Mouse (Mus musculus) kidney, embryonic 16.5 days (tissue): ENCODE measurements around the gene Azin2. TPM values are rescaled to one million over a fixed set of nuclear protein-coding genes. Genes with fewer than 3 reads are reported as not detected.

Experiments used
- ATAC-seq: fragments of 200-750 bp; cut with Nextera tagmentation; 2 replicates; pipeline ENCODE4 v1.8.0; 2017; ENCODE audit warnings: moderate TSS enrichment; ENCODE audit not compliant: low FRiP score, low TSS enrichment
- H3K27ac ChIP-seq: fragments of 300-500 bp; sonication (generic); 2 replicates; pipeline ENCODE4 v1.5.1; 2014; ENCODE audit warnings: low read length
- H3K27me3 ChIP-seq: fragments of 300-500 bp; sonication (generic); 2 replicates; pipeline ENCODE4 v1.6.1; 2014; ENCODE audit warnings: low read length, control low read depth, mixed read lengths; ENCODE audit not compliant: insufficient read depth
- H3K36me3 ChIP-seq: fragments of 300-500 bp; sonication (generic); 2 replicates; pipeline ENCODE4 v1.6.1; 2014; ENCODE audit warnings: low read length, control low read depth, mixed read lengths; ENCODE audit not compliant: insufficient read depth
- H3K4me1 ChIP-seq: fragments of 300-500 bp; sonication (generic); 2 replicates; pipeline ENCODE4 v1.6.1; 2014; ENCODE audit warnings: low read length, control low read depth, mixed read lengths; ENCODE audit not compliant: insufficient read depth
- H3K4me2 ChIP-seq: fragments of 300-500 bp; sonication (generic); replicated peaks from 2 replicates; pipeline ENCODE4 v1.6.1; 2014; ENCODE audit warnings: low read depth, low read length
- H3K4me3 ChIP-seq: fragments of 300-500 bp; sonication (generic); 2 replicates; pipeline ENCODE4 v1.5.1; 2014; ENCODE audit warnings: mild to moderate bottlenecking, low read length
- H3K9ac ChIP-seq: fragments of 300-500 bp; sonication (generic); replicated peaks from 2 replicates; pipeline ENCODE4 v1.6.1; 2014; ENCODE audit warnings: low read length
- H3K9me3 ChIP-seq: fragments of 300-500 bp; sonication (generic); 2 replicates; pipeline ENCODE4 v1.6.1; 2016; ENCODE audit warnings: low read length, control low read depth
- WGBS: fragments of 180-500 bp; shearing (Covaris S2); extraction: QIAGEN DNeasy Blood & Tissue Kit; methylation state at CpG from one replicate; pipeline ENCODE4 v1.1.7; 2014; 5-methylcytosine and 5-hydroxymethylcytosine counted together
- polyA plus RNA-seq: library from polyadenylated mRNA; unstranded; fragments of >200 nt; fragmentation: Nextera tagmentation; extraction: Ambion mirVana; gene quantifications from 2 replicates; pipeline ENCODE4 v1.2.1, GENCODE M21; 2015

The Azin2 gene
- polyA plus RNA-seq, 1 experiment from 2014 or later, result 26.3 TPM

DNA sequence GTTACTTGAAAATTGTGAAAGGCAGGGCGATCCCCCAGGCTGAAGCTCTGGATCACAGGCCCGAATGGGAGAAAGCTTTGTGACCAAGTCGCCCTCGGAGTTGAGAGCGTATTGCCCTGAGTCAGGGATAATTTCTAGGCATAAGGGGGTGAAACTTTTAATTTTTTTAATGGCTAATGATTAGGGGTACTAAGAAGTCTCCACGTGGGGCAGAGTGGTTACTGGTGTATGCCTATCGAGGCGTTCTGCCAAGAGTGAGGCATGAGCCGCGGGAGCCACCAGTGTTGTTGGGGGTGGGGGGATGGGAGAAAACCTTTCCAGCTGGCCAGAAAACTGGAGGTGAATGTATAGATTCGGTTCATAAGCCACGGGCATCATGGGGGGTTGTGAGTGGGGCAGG lies 31.4 kb upstream of the Azin2 start:
- H3K4me2 ChIP-seq, result peak overlapping the region; percentile 65
- under 1% methylated on average over 12 of the region's 12 CpGs for WGBS

DNA sequence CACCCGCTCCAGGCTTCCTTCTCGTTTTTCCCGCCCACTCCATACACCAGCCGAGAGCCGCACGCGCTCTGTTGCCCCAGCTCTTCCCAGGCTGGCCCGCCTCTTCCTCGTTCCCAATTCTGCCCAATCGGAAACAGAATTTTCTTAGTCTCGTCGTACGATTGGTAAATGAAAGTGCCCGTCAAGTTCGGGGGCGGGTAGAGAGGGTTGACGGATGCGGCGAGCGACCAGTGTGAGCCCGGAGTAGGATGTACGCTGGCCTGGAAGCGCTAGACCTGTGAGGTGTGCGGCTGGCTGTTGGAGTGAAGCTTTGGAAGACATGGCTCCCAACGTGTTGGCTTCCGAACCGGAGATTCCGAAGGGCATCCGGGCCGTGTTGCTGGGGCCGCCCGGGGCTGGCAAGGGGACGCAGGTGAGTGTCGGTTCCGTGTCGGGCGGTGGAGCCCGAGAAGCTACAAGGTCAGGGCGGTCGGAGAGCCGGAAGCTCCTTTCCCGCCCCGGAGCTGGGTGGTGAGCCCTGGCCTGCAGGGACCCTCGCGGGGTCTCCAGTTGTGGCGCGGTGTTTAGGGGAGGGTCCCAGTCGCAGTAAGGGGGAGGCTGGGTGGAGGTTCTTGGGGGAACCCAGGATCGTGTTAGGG lies 30.9 kb upstream of the Azin2 start:
- peaks cover 41% of the 10 kb centered on the region for H3K4me1 ChIP-seq
- no peaks in the 10 kb centered on the region for H3K27me3 ChIP-seq
- H3K36me3 ChIP-seq, result no peaks in the 10 kb centered on the region; the same call in 1 of the 2 replicates
- H3K27ac ChIP-seq, result peak overlapping the region; percentile 43
- WGBS, result under 1% methylated on average over 49 of the region's 49 CpGs
- peak; percentile 100 for ATAC-seq
- peak overlapping the region; percentile 65 for H3K4me2 ChIP-seq
- H3K9ac ChIP-seq, result peak overlapping the region; percentile 82
- H3K4me3 ChIP-seq, result peak overlapping the region; percentile 78
- no peaks in the 10 kb centered on the region for H3K9me3 ChIP-seq

More for the DNA sequence above, 31.4 kb upstream of the Azin2 start:
- Histone ChIP-seq H3K9me3 (no peaks in the 10 kb centered on the region), H3K36me3 (no peaks in the 10 kb centered on the region; the same call in 1 of the 2 replicates), H3K4me1 (peaks cover 47% of the 10 kb centered on the region), H3K4me3 (peak overlapping the region; percentile 78), H3K27ac (no peak overlapping the region; the same call in 1 of the 2 replicates), H3K9ac (peak overlapping the region; percentile 82), H3K27me3 (no peaks in the 10 kb centered on the region)
- no peak for ATAC-seq

DNA sequence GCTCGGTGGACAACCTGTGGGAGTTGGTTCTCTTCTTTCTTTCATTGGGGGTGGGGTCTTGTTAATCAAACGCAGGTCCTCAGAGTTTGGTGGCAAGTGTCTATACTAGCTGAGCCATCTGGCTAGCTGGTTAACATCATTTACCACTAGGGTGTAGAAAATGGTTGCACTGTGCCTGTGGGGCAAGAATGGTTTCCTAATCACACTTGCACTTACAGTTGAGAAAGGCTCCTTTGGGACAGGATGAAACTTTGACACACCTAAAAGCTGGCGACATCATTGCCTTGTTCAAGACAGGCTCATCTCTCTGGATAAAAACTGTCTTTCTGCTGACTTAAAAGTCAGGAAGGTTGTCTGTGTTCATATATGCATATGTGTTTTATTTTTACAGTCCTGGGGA lies 29.9 kb upstream of the Azin2 start:
- H3K9ac ChIP-seq, result no peak overlapping the region
- H3K36me3 ChIP-seq, result no peaks in the 10 kb centered on the region; the same call in 1 of the 2 replicates
- H3K27ac ChIP-seq, result no peak overlapping the region
- WGBS, result 93% methylated on average over 3 of the region's 3 CpGs
- no peak overlapping the region for H3K4me3 ChIP-seq
- no peak for ATAC-seq
- H3K27me3 ChIP-seq, result no peaks in the 10 kb centered on the region
- H3K4me2 ChIP-seq, result no peak overlapping the region
- no peaks in the 10 kb centered on the region for H3K9me3 ChIP-seq
- H3K4me1 ChIP-seq, result peaks cover 32% of the 10 kb centered on the region

DNA sequence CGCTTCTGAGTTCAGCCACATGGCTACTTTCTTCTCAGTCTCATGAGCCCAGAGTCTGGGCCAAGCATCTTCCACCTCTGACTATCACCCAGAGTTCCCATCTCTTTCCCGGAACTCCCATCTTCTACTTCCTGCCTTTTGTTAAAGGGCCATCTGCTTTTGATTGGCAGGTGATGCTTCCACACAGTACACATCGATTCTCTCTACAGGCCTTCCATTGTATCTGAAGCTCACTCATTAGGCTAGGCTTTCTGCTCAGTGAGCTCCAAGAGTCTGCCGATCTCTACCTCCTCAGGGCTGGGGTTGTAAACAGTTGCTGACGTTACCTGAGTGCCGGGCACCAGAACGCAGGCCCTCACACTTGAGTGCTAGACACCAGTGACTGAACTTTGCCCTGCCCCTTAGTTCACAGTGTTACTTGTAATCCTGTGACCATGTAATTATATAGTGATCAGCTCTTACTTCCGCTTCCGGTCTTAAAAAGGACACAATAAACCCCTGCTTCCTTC lies 29.3 kb upstream of the Azin2 start, which contains the start of gene Ak2:
Gene Ak2 (plus strand): TSS at position 459 of the 509 bp plus-strand sequence.
- WGBS, result 92% methylated on average over 9 of the region's 9 CpGs
- no peak within 1 kb of the TSS for H3K4me3 ChIP-seq
- no peaks in the 10 kb centered on the region for H3K9me3 ChIP-seq

DNA sequence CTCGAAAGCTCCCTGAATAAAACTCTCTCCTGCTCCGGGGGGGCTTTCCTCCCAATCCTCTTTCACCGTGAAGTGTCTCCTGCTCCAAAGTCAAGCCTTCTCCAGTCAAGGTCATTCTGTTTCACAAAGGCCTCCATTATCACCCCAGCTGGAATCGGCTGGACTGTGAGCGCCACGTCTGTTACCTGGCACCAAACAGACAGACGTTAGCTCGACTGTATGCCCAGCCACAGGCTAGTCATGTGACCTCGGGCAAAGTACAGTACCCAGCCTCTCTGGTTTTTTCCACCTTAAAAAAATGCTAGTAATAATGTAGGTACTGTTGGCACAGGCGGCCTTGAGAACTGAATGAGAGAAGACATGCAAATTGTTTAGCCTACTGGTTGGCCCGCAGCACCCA lies 27.4 kb upstream of the Azin2 start:
- Histone ChIP-seq H3K4me3 (no peak overlapping the region), H3K9me3 (no peaks in the 10 kb centered on the region), H3K9ac (no peak overlapping the region), H3K4me2 (no peak overlapping the region), H3K27me3 (no peaks in the 10 kb centered on the region), H3K27ac (no peak overlapping the region), H3K36me3 (no peaks in the 10 kb centered on the region), H3K4me1 (peaks cover 10% of the 10 kb centered on the region)
- WGBS, result 65% methylated on average over 11 of the region's 11 CpGs
- ATAC-seq, result no peak

More for the DNA sequence above, 29.3 kb upstream of the Azin2 start, which contains the start of gene Ak2:
- Histone ChIP-seq H3K4me1 (peaks cover 26% of the 10 kb centered on the region), H3K36me3 (no peaks in the 10 kb centered on the region; the same call in 1 of the 2 replicates), H3K27ac (no peak within 1 kb of the TSS), H3K4me2 (no peak within 1 kb of the TSS), H3K9ac (no peak within 1 kb of the TSS), H3K27me3 (no peaks in the 10 kb centered on the region)
- no peak for ATAC-seq

DNA sequence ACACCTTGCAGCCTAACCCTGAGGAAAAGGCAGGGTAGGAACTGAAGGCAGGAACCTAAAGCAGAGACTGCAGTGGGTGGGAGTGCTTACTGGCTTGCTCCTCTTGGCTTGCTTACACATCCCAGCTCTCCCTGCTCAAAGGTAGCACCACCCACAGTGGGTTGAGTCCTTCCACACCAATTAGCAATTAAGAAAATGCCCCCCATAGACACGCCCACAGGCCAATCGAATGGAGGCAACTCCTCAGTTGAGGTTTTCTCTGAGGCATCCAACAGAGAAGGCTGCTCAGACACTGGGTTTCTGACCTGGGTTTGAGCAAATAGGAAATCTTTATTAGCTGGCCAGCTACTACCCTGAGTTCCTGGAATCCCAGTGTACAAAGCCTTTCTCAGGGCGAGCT lies 26.7 kb upstream of the Azin2 start:
- Histone ChIP-seq H3K4me1 (peaks cover 2% of the 10 kb centered on the region), H3K36me3 (no peaks in the 10 kb centered on the region), H3K9me3 (no peaks in the 10 kb centered on the region), H3K27me3 (no peaks in the 10 kb centered on the region), H3K4me2 (no peak overlapping the region), H3K27ac (no peak overlapping the region), H3K9ac (no peak overlapping the region), H3K4me3 (no peak overlapping the region)
- WGBS, result 55% methylated on average over 3 of the region's 3 CpGs
- no peak for ATAC-seq

DNA sequence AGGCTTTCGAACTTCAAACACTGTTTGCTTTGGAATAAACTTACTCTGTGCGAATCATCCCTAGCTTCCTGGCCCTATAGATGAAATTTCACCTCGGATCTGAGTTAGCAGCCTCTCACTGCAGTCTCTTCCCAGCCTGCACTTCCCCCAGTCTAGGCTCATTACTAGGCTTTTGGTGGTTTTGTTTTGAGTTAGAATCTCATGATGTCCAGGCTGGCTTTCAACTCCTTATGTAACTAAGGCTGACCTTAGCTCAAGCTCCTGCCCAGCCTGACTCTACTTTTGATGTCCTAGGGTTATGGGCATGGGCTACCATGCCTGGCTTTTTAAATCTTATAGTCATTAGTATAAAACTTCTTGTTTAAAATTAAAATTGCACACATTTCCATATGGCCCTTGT lies 22.4 kb upstream of the Azin2 start:
- Histone ChIP-seq H3K27me3 (no peaks in the 10 kb centered on the region), H3K4me3 (no peak overlapping the region), H3K4me2 (no peak overlapping the region), H3K9ac (no peak overlapping the region), H3K27ac (no peak overlapping the region), H3K9me3 (no peaks in the 10 kb centered on the region), H3K36me3 (no peaks in the 10 kb centered on the region), H3K4me1 (no peaks in the 10 kb centered on the region)
- 55% methylated on average over 3 of the region's 3 CpGs for WGBS
- ATAC-seq, result no peak

DNA sequence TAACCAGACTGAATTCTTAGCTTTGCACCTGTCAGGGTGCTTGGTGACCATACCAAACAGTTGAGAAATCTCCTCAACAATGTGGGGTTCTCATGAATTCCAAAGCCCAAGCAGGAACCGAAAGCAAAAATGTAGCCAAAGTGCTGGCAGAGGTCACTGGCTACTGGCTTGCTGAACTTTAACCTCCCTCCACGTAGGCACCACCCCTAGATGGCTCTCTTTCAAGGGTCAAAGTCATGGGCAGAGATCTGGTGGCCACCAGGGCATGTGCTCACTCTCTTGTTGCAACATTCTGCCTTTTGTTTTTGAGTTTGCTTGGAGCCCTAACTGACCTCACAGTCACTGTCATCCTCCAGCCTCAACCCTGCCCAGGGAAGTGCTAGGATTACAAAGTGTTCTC lies 21.4 kb upstream of the Azin2 start:
- WGBS, result 50% methylated on average over 2 of the region's 2 CpGs
- H3K27ac ChIP-seq, result no peak overlapping the region
- no peak overlapping the region for H3K4me3 ChIP-seq
- H3K27me3 ChIP-seq, result no peaks in the 10 kb centered on the region
- ATAC-seq, result no peak
- no peaks in the 10 kb centered on the region for H3K9me3 ChIP-seq
- no peaks in the 10 kb centered on the region for H3K36me3 ChIP-seq
- H3K4me2 ChIP-seq, result no peak overlapping the region
- no peaks in the 10 kb centered on the region for H3K4me1 ChIP-seq
- no peak overlapping the region for H3K9ac ChIP-seq

DNA sequence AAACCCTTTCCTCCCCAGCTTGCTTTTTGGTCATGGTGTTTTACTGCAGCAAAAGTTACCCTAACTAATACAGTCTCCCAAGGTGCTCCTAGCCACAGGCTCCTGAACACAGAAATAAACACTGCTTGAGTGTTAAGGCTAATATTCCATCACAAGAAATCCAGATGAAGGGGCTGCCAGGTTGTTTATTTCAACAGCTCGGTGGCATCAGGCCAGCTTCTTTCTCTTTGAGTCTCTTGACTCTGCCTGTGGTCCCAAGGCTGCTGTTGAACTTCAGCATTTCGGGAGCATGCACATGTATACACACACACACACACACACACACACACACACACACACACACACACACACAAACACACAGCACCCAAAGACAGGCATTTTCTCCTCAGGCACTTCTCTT lies 20.9 kb upstream of the Azin2 start:
- WGBS, result 84% methylated on average over 2 of the region's 2 CpGs
- no peak overlapping the region for H3K27ac ChIP-seq
- no peaks in the 10 kb centered on the region for H3K27me3 ChIP-seq
- no peaks in the 10 kb centered on the region for H3K9me3 ChIP-seq
- H3K4me2 ChIP-seq, result no peak overlapping the region
- H3K4me1 ChIP-seq, result no peaks in the 10 kb centered on the region
- H3K9ac ChIP-seq, result no peak overlapping the region
- no peak overlapping the region for H3K4me3 ChIP-seq
- H3K36me3 ChIP-seq, result no peaks in the 10 kb centered on the region
- ATAC-seq, result no peak

DNA sequence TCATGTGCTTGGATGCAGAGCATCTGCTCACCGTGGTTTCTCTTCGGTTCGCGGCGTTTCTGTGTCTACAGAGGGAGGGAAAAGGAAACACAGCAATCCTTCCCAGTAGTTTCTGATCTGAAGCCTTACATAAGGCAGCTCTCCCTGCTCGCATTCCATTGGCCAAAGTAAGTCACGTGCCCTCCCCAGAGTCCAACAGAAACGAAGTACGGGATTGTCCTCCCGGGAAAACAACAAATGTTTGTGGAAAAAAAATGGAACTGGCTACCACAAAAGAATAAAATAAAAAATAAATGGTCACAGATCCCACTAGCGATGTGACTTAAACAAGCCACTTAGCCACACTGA lies 19.6 kb upstream of the Azin2 start:
- ATAC-seq, result no peak
- H3K9me3 ChIP-seq, result no peaks in the 10 kb centered on the region
- H3K9ac ChIP-seq, result no peak overlapping the region
- no peaks in the 10 kb centered on the region for H3K36me3 ChIP-seq
- WGBS, result 56% methylated on average over 11 of the region's 11 CpGs
- H3K4me2 ChIP-seq, result no peak overlapping the region
- H3K4me3 ChIP-seq, result no peak overlapping the region
- no peaks in the 10 kb centered on the region for H3K27me3 ChIP-seq
- H3K27ac ChIP-seq, result no peak overlapping the region
- no peaks in the 10 kb centered on the region for H3K4me1 ChIP-seq
